Comparison of ENCODE assay signal across 10 mouse cellular contexts in genomic region chr2:32464212-32464891, GRCm38 (mm10). TPM values are rescaled to one million over a fixed set of nuclear protein-coding genes. Genes with fewer than 3 reads are reported as not detected.
DNase-seq lines count a peak whose midpoint lies in the region; ATAC-seq and TF ChIP-seq lines count a peak whose summit lies in the region.
"Had no signal": no experiment of that assay in that cellular context is flagged by ENCODE, and none has a peak within 500 bp of the region (broad histone marks: within the 10 kb centered on the region; RNA-seq: fewer than 3 reads in every experiment).

No protein-coding gene starts in this region.

- no peak overlapping the region for H3K4me3 ChIP-seq in heart, embryonic 16.5 days (ENCODE audit: low read length)
- no peak overlapping the region for H3K4me3 ChIP-seq in liver, embryonic 16.5 days (ENCODE audit: low read depth, low read length)
- no peak overlapping the region for H3K4me3 ChIP-seq in stomach, postnatal 0 days (ENCODE audit: low read depth, low read length)
- H3K4me3 ChIP-seq: neural tube, embryonic 13.5 days had no signal

- no peaks in the 10 kb centered on the region for H3K36me3 ChIP-seq in heart, embryonic 16.5 days (ENCODE audit: control insufficient read depth, insufficient read depth)
- H3K36me3 ChIP-seq in liver, embryonic 16.5 days (ENCODE audit: control insufficient read depth, insufficient read depth): no peaks in the 10 kb centered on the region
- H3K36me3 ChIP-seq in stomach, postnatal 0 days (ENCODE audit: control insufficient read depth, insufficient read depth, low read length): no peaks in the 10 kb centered on the region
- H3K36me3 ChIP-seq: neural tube, embryonic 13.5 days had no signal

- peak; percentile 16; the same call in 1 of the 2 replicates for TF ChIP-seq CTCF in stomach, postnatal 0 days (IDR thresholded peaks at IDR 0.05; ENCODE audit: low read depth)

- no peaks in the 10 kb centered on the region for H3K9me3 ChIP-seq in heart, embryonic 16.5 days (replicated peaks; ENCODE audit: control insufficient read depth, low read length)
- H3K9me3 ChIP-seq in liver, embryonic 16.5 days (replicated peaks; ENCODE audit: control insufficient read depth, low read length): no peaks in the 10 kb centered on the region
- H3K9me3 ChIP-seq in stomach, postnatal 0 days (ENCODE audit: control insufficient read depth, low read length): no peaks in the 10 kb centered on the region
- H3K9me3 ChIP-seq: neural tube, embryonic 13.5 days had no signal

- TF ChIP-seq EP300 in stomach, postnatal 0 days (optimal IDR thresholded peaks at IDR 0.05): no peak

- DNase-seq in kidney, postnatal 4 days: peak; percentile 41 to 58
- DNase-seq in kidney, adult 8-10 months: no peak
- peak; percentile 51 for DNase-seq in stomach, postnatal 0 days (ENCODE audit: low spot score)
- DNase-seq in cerebellum, adult 9-10 months: no peak
- DNase-seq in right cerebral cortex, postnatal 36 days (ENCODE audit: low spot score in 2 of 2): no peak
- DNase-seq in gastrocnemius, adult 8-10 months (ENCODE audit: low spot score in 2 of 2): no peak
- DNase-seq: kidney, adult 11 months had no signal

- peak overlapping the region; percentile 66 for H3K27ac ChIP-seq in heart, embryonic 16.5 days (ENCODE audit: low read length)
- H3K27ac ChIP-seq in liver, embryonic 16.5 days (ENCODE audit: low read length): peak overlapping the region; percentile 67
- peak overlapping the region; percentile 61 for H3K27ac ChIP-seq in stomach, postnatal 0 days (replicated peaks)
- H3K27ac ChIP-seq: neural tube, embryonic 13.5 days had no signal

- no peak overlapping the region for H3K9ac ChIP-seq in heart, embryonic 16.5 days (ENCODE audit: low read length)
- H3K9ac ChIP-seq in liver, embryonic 16.5 days (ENCODE audit: low read depth, low read length): 0 out of 2 replicates have a peak overlapping the region, but pooled peaks have one; percentile 18
- no peak overlapping the region for H3K9ac ChIP-seq in stomach, postnatal 0 days (ENCODE audit: low read length)
- H3K9ac ChIP-seq: neural tube, embryonic 13.5 days had no signal

- 27% methylated on average over 6 of the region's 6 CpGs for WGBS in heart, embryonic 16.5 days
- WGBS in liver, embryonic 16.5 days (ENCODE audit: insufficient replicate concordance): 19% methylated on average over 6 of the region's 6 CpGs
- WGBS in stomach, postnatal 0 days: 23% methylated on average over 6 of the region's 6 CpGs

- H3K27me3 ChIP-seq in heart, embryonic 16.5 days (ENCODE audit: control insufficient read depth, insufficient read depth, low read length): no peaks in the 10 kb centered on the region
- no peaks in the 10 kb centered on the region for H3K27me3 ChIP-seq in liver, embryonic 16.5 days (ENCODE audit: control insufficient read depth, insufficient read depth, low read depth, low read length)
- H3K27me3 ChIP-seq in stomach, postnatal 0 days (ENCODE audit: control insufficient read depth, insufficient read depth, low read length): no peaks in the 10 kb centered on the region
- H3K27me3 ChIP-seq: neural tube, embryonic 13.5 days had no signal

- H3K4me1 ChIP-seq in heart, embryonic 16.5 days (ENCODE audit: control insufficient read depth, insufficient read depth, low read length): peaks cover 13% of the 10 kb centered on the region
- H3K4me1 ChIP-seq in liver, embryonic 16.5 days (ENCODE audit: control insufficient read depth, low read depth, low read length): peaks cover 10% of the 10 kb centered on the region
- no peaks in the 10 kb centered on the region for H3K4me1 ChIP-seq in stomach, postnatal 0 days (replicated peaks; ENCODE audit: control insufficient read depth, insufficient read depth)
- H3K4me1 ChIP-seq: neural tube, embryonic 13.5 days had no signal

- peak; percentile 76 for ATAC-seq in heart, embryonic 16.5 days (replicated peaks; ENCODE audit: extremely low read depth, insufficient read depth, low FRiP score)
- ATAC-seq in liver, embryonic 16.5 days (ENCODE audit: low read depth): peak; percentile 91
- ATAC-seq in stomach, postnatal 0 days (ENCODE audit: low FRiP score, low TSS enrichment): peak; percentile 76

- peak overlapping the region; percentile 5; the same call in 1 of the 2 replicates for H3K4me2 ChIP-seq in heart, embryonic 16.5 days (ENCODE audit: low read depth, low read length)
- no peak overlapping the region for H3K4me2 ChIP-seq in liver, embryonic 16.5 days (ENCODE audit: low read depth, low read length)
- no peak overlapping the region for H3K4me2 ChIP-seq in stomach, postnatal 0 days (replicated peaks; ENCODE audit: low read depth)
- H3K4me2 ChIP-seq: neural tube, embryonic 13.5 days had no signal

RNA-seq across cellular contexts. Expression of gene Slc25a25, which starts 13.1 kb away (rescaled TPM):
- polyA plus RNA-seq in heart, embryonic 16.5 days (2015; fragmentation: Nextera tagmentation; extraction: Ambion mirVana): 12.2 and 12.8 TPM in 2 replicates
- 9.5 and 9.7 TPM in 2 replicates for polyA plus RNA-seq in liver, embryonic 16.5 days (2015; fragmentation: Nextera tagmentation; extraction: Ambion mirVana)
- 11.1 and 11.5 TPM in 2 replicates for polyA plus RNA-seq in stomach, postnatal 0 days (2015; fragmentation: Nextera tagmentation; extraction: Ambion mirVana)
- 100 to 1,000 TPM in 1 of 4 experiments, 10 to 100 TPM in 3; 48.5 to 113 (median 60.4) TPM for total RNA-seq in gastrocnemius, adult 8-10 months (2022)

RNA-seq across cellular contexts. Expression of gene Naif1, which starts 14.1 kb away (rescaled TPM):
- 5.1 and 5.6 TPM in 2 replicates for polyA plus RNA-seq in heart, embryonic 16.5 days (2015; fragmentation: Nextera tagmentation; extraction: Ambion mirVana)
- polyA plus RNA-seq in liver, embryonic 16.5 days (2015; fragmentation: Nextera tagmentation; extraction: Ambion mirVana): 1.9 and 2.0 TPM in 2 replicates
- 2.5 and 2.6 TPM in 2 replicates for polyA plus RNA-seq in stomach, postnatal 0 days (2015; fragmentation: Nextera tagmentation; extraction: Ambion mirVana)
- total RNA-seq in gastrocnemius, adult 8-10 months (2022): 1 to 10 TPM; 2.1 to 2.7 (median 2.3) TPM

Comparison
In these comparisons a context has a peak if more than half of its experiments do, and no peak if none do; other contexts are left out.
1. DNase-seq: peak in kidney, postnatal 4 days (2 of 2) and stomach, postnatal 0 days (single experiment); none in kidney, adult 8-10 months (0 of 2), cerebellum, adult 9-10 months (single experiment), right cerebral cortex, postnatal 36 days (0 of 2) and gastrocnemius, adult 8-10 months (0 of 2).
2. Peak in every context shown above with its lines, with median percentiles within 50 percentile points of each other: ATAC-seq and H3K27ac ChIP-seq.